Mouse (Mus musculus) CD4-positive, CD25-positive, alpha-beta regulatory T cell, adult 9 weeks (primary cell): Measurements from ENCODE around the gene Rpl11. TPM values are rescaled to one million over a fixed set of nuclear protein-coding genes. Genes with fewer than 3 reads are reported as not detected.

Source experiments
- polyA plus RNA-seq: library from polyadenylated mRNA; unstranded; fragments of 100-300 nt; shearing (Covaris generic); gene quantifications from one replicate; pipeline ENCODE4 v1.2.1, GENCODE M21; 2017

The Rpl11 gene
- polyA plus RNA-seq: 454 TPM

GRCm38 (mm10) chr4:136053247-136053596, at the start of gene Rpl11:
TSS of gene Rpl11 (minus strand) at chr4:136053428.

GRCm38 (mm10) chr4:136021549-136022047, 31.6 kb downstream of the Rpl11 start, which contains the start of gene Eloa:
TSS of gene Eloa (minus strand) at chr4:136021763.

GRCm38 (mm10) chr4:135986943-135987710, 66.1 kb downstream of the Rpl11 start, which contains the start of gene Pithd1:
TSS of gene Pithd1 (minus strand) at chr4:135987264.

Other genes with a start within 250 kb of the Rpl11 start
- 193 TPM for gene Srsf10, start 197.7 kb downstream of the Rpl11 start, polyA plus RNA-seq
- 206 TPM for gene Pnrc2, start 179.6 kb downstream of the Rpl11 start, polyA plus RNA-seq
- gene Cnr2, start 158.0 kb downstream of the Rpl11 start, polyA plus RNA-seq: 19.3 TPM
- gene Fuca1, start 132.7 kb downstream of the Rpl11 start, polyA plus RNA-seq: 127 TPM
- gene Hmgcl, start 107.0 kb downstream of the Rpl11 start, polyA plus RNA-seq: 92.6 TPM
- gene Gale, start 89.7 kb downstream of the Rpl11 start, polyA plus RNA-seq: 26.8 TPM
- 371 TPM for gene Lypla2, start 80.8 kb downstream of the Rpl11 start, polyA plus RNA-seq
- 7.5 TPM for gene Pithd1, start 66.2 kb downstream of the Rpl11 start, polyA plus RNA-seq
- 62.3 TPM for gene Eloa, start 31.7 kb downstream of the Rpl11 start, polyA plus RNA-seq
- gene Id3, start 90.1 kb upstream of the Rpl11 start, polyA plus RNA-seq: 271 TPM
- gene E2f2, start 119.0 kb upstream of the Rpl11 start, polyA plus RNA-seq: 20.7 TPM
- 0.15 TPM for gene Asap3, start 152.9 kb upstream of the Rpl11 start, polyA plus RNA-seq
- gene Tcea3, start 194.3 kb upstream of the Rpl11 start, polyA plus RNA-seq: 0.58 TPM
- gene Zfp46, start 231.3 kb upstream of the Rpl11 start, polyA plus RNA-seq: 12.7 TPM